Mouse (Mus musculus) embryonic facial prominence, embryonic 12.5 days (tissue): ENCODE results near the gene R3hdm4. TPM values are rescaled to one million over a fixed set of nuclear protein-coding genes. Genes with fewer than 3 reads are reported as not detected.
"Not testable (repeated sequence)": the region's sequence is repeated elsewhere in the genome, so short reads cannot be mapped to it uniquely, and the experiment has no call there.

Source experiments
- ATAC-seq: fragments of 200-750 bp; cut with Nextera tagmentation; 2 replicates; pipeline ENCODE4 v1.8.0; 2017; ENCODE audit not compliant: insufficient number of reproducible peaks, insufficient read depth, low FRiP score, low TSS enrichment
- H3K27ac ChIP-seq: fragments of 300-500 bp; sonication (generic); 2 replicates; pipeline ENCODE4 v1.5.1; 2016; ENCODE audit warnings: mild to moderate bottlenecking
- H3K27me3 ChIP-seq: fragments of 300-500 bp; sonication (generic); 2 replicates; pipeline ENCODE4 v1.6.1; 2016; ENCODE audit warnings: mild to moderate bottlenecking, moderate library complexity
- H3K36me3 ChIP-seq: fragments of 300-500 bp; sonication (generic); 2 replicates; pipeline ENCODE4 v1.6.1; 2016; ENCODE audit warnings: mild to moderate bottlenecking
- H3K4me1 ChIP-seq: fragments of 300-500 bp; sonication (generic); 2 replicates; pipeline ENCODE4 v1.6.1; 2016
- H3K4me2 ChIP-seq: fragments of 300-500 bp; sonication (generic); replicated peaks from 2 replicates; pipeline ENCODE4 v1.6.1; 2016; ENCODE audit warnings: mild to moderate bottlenecking, moderate library complexity
- H3K4me3 ChIP-seq: fragments of 300-500 bp; sonication (generic); 2 replicates; pipeline ENCODE4 v1.5.1; 2016; ENCODE audit warnings: mild to moderate bottlenecking
- H3K9ac ChIP-seq: fragments of 300-500 bp; sonication (generic); 2 replicates; pipeline ENCODE4 v1.6.1; 2016; ENCODE audit warnings: mild to moderate bottlenecking, moderate library complexity
- H3K9me3 ChIP-seq: fragments of 300-500 bp; sonication (generic); 2 replicates; pipeline ENCODE4 v1.6.1; 2016; ENCODE audit warnings: mild to moderate bottlenecking, moderate library complexity
- WGBS: fragments of 180-500 bp; shearing (Covaris S2); methylation state at CpG from one replicate; pipeline ENCODE4 v1.1.7; 2016; 5-methylcytosine and 5-hydroxymethylcytosine counted together
- polyA plus RNA-seq: library from polyadenylated mRNA; unstranded; fragments of >200 nt; fragmentation: Nextera tagmentation; extraction: Ambion mirVana; gene quantifications from 2 replicates; pipeline ENCODE4 v1.2.1, GENCODE M21; 2016

The R3hdm4 gene
- polyA plus RNA-seq, 1 experiment from 2014 or later: 166 TPM

GRCm38 (mm10) chr10:79890670-79891069 is 30.3 kb downstream of the R3hdm4 start, which contains the start of gene Cfd:
TSS of gene Cfd (plus strand) at chr10:79890853.
- 47% methylated on average over 5 of the region's 5 CpGs for WGBS
- Histone ChIP-seq H3K4me1 (no peaks in the 10 kb centered on the region), H3K4me3 (no peak within 1 kb of the TSS), H3K36me3 (peaks cover 17% of the 10 kb centered on the region), H3K27me3 (no peaks in the 10 kb centered on the region), H3K4me2 (no peak within 1 kb of the TSS), H3K9ac (peak within 1 kb of the TSS; percentile 27), H3K27ac (no peak within 1 kb of the TSS), H3K9me3 (no peaks in the 10 kb centered on the region)
- no peak for ATAC-seq

GRCm38 (mm10) chr10:79889386-79889785 is 31.6 kb downstream of the R3hdm4 start:
- Histone ChIP-seq H3K36me3 (peaks cover 7% of the 10 kb centered on the region; the same call in 1 of the 2 replicates), H3K27ac (no peak overlapping the region), H3K9me3 (no peaks in the 10 kb centered on the region), H3K27me3 (no peaks in the 10 kb centered on the region), H3K4me3 (no peak overlapping the region), H3K4me1 (no peaks in the 10 kb centered on the region), H3K4me2 (no peak overlapping the region), H3K9ac (no peak overlapping the region)
- WGBS: 78% methylated on average over 2 of the region's 2 CpGs
- no peak for ATAC-seq

- Histone ChIP-seq H3K4me3 (no peak overlapping the region), H3K9me3 (no peaks in the 10 kb centered on the region), H3K27me3 (peaks cover 8% of the 10 kb centered on the region), H3K9ac (no peak overlapping the region), H3K4me2 (no peak overlapping the region), H3K36me3 (no peaks in the 10 kb centered on the region), H3K27ac (no peak overlapping the region), H3K4me1 (peaks cover 11% of the 10 kb centered on the region)
- no peak for ATAC-seq
- WGBS: 75% methylated on average over 8 of the region's 8 CpGs
Observed at GRCm38 (mm10) chr10:79886611-79887010, 34.4 kb downstream of the R3hdm4 start.

- WGBS: 79% methylated on average over 6 of the region's 6 CpGs
- H3K9ac ChIP-seq: no peak within 1 kb of the TSS
- H3K4me2 ChIP-seq: no peak within 1 kb of the TSS
- H3K27me3 ChIP-seq: peaks cover 9% of the 10 kb centered on the region
- H3K9me3 ChIP-seq: no peaks in the 10 kb centered on the region
- ATAC-seq: no peak
- no peak within 1 kb of the TSS for H3K27ac ChIP-seq
- no peaks in the 10 kb centered on the region for H3K36me3 ChIP-seq
- H3K4me3 ChIP-seq: no peak within 1 kb of the TSS
- H3K4me1 ChIP-seq: peaks cover 11% of the 10 kb centered on the region
Observed at GRCm38 (mm10) chr10:79886054-79886453, 35.0 kb downstream of the R3hdm4 start, which contains the start of gene Elane. TSS of gene Elane (plus strand) at chr10:79886247.

- peaks cover 11% of the 10 kb centered on the region for H3K4me1 ChIP-seq
- 81% methylated on average over 3 of the region's 3 CpGs for WGBS
- not testable (repeated sequence) for H3K9ac ChIP-seq, H3K36me3 ChIP-seq, ATAC-seq, H3K27ac ChIP-seq, H3K9me3 ChIP-seq, H3K4me3 ChIP-seq, H3K4me2 ChIP-seq
- peaks cover 13% of the 10 kb centered on the region for H3K27me3 ChIP-seq
Observed at GRCm38 (mm10) chr10:79884938-79885337, 36.1 kb downstream of the R3hdm4 start.

- no peak for ATAC-seq
- peaks cover 13% of the 10 kb centered on the region for H3K27me3 ChIP-seq
Observed at GRCm38 (mm10) chr10:79884446-79884845, 36.6 kb downstream of the R3hdm4 start.

GRCm38 (mm10) chr10:79883297-79884084 is 37.5 kb downstream of the R3hdm4 start:
- H3K9me3 ChIP-seq: no peaks in the 10 kb centered on the region
- H3K27ac ChIP-seq: no peak overlapping the region
- peaks cover 13% of the 10 kb centered on the region for H3K4me1 ChIP-seq
- H3K27me3 ChIP-seq: peaks cover 13% of the 10 kb centered on the region
- ATAC-seq: no peak
- no peaks in the 10 kb centered on the region for H3K36me3 ChIP-seq
- no peak overlapping the region; the same call in 1 of the 2 replicates for H3K4me2 ChIP-seq
- H3K4me3 ChIP-seq: no peak overlapping the region
- peak overlapping the region; percentile 29; the same call in 1 of the 2 replicates for H3K9ac ChIP-seq
- WGBS: 12% methylated on average over 22 of the region's 22 CpGs

More at GRCm38 (mm10) chr10:79884446-79884845, 36.6 kb downstream of the R3hdm4 start:
- no peak overlapping the region for H3K4me2 ChIP-seq
- no peaks in the 10 kb centered on the region for H3K36me3 ChIP-seq
- no peak overlapping the region for H3K4me3 ChIP-seq
- no peak overlapping the region for H3K27ac ChIP-seq
- H3K9ac ChIP-seq: no peak overlapping the region
- peaks cover 13% of the 10 kb centered on the region for H3K4me1 ChIP-seq
- WGBS: 70% methylated on average over 4 of the region's 4 CpGs
- no peaks in the 10 kb centered on the region for H3K9me3 ChIP-seq

GRCm38 (mm10) chr10:79881981-79882380 is 39.0 kb downstream of the R3hdm4 start:
- Histone ChIP-seq H3K4me2 (peak overlapping the region; percentile 47), H3K4me1 (peaks cover 13% of the 10 kb centered on the region), H3K27me3 (peaks cover 13% of the 10 kb centered on the region), H3K36me3 (no peaks in the 10 kb centered on the region), H3K4me3 (peak overlapping the region; percentile 16), H3K9me3 (no peaks in the 10 kb centered on the region), H3K9ac (no peak overlapping the region; the same call in 1 of the 2 replicates), H3K27ac (no peak overlapping the region)
- 7% methylated on average over 22 of the region's 22 CpGs for WGBS
- no peak for ATAC-seq

GRCm38 (mm10) chr10:79880721-79881120 is 40.3 kb downstream of the R3hdm4 start:
- no peak overlapping the region for H3K4me2 ChIP-seq
- no peak overlapping the region for H3K4me3 ChIP-seq
- peaks cover 13% of the 10 kb centered on the region for H3K4me1 ChIP-seq
- no peak for ATAC-seq
- H3K27me3 ChIP-seq: peaks cover 13% of the 10 kb centered on the region
- H3K36me3 ChIP-seq: no peaks in the 10 kb centered on the region
- H3K9ac ChIP-seq: no peak overlapping the region
- H3K27ac ChIP-seq: no peak overlapping the region
- H3K9me3 ChIP-seq: no peaks in the 10 kb centered on the region
- 17% methylated on average over 9 of the region's 9 CpGs for WGBS

GRCm38 (mm10) chr10:79879527-79879926 is 41.5 kb downstream of the R3hdm4 start:
- peaks cover 18% of the 10 kb centered on the region for H3K4me1 ChIP-seq
- H3K9me3 ChIP-seq: no peaks in the 10 kb centered on the region
- ATAC-seq: no peak
- no peak overlapping the region for H3K4me3 ChIP-seq
- H3K9ac ChIP-seq: no peak overlapping the region
- H3K27me3 ChIP-seq: peaks cover 13% of the 10 kb centered on the region
- H3K4me2 ChIP-seq: no peak overlapping the region
- H3K27ac ChIP-seq: no peak overlapping the region
- 56% methylated on average over 3 of the region's 3 CpGs for WGBS
- no peaks in the 10 kb centered on the region for H3K36me3 ChIP-seq

- H3K4me1 ChIP-seq: peaks cover 23% of the 10 kb centered on the region
- H3K9ac ChIP-seq: no peak overlapping the region
- H3K9me3 ChIP-seq: no peaks in the 10 kb centered on the region
- ATAC-seq: no peak
- no peaks in the 10 kb centered on the region for H3K36me3 ChIP-seq
- 50% methylated on average over 12 of the region's 12 CpGs for WGBS
- H3K27ac ChIP-seq: no peak overlapping the region
- no peak overlapping the region for H3K4me2 ChIP-seq
- no peak overlapping the region for H3K4me3 ChIP-seq
- H3K27me3 ChIP-seq: peaks cover 6% of the 10 kb centered on the region; the same call in 1 of the 2 replicates
Observed at GRCm38 (mm10) chr10:79877757-79878156, 43.3 kb downstream of the R3hdm4 start.

- H3K36me3 ChIP-seq: no peaks in the 10 kb centered on the region
- 58% methylated on average over 1 of the region's 1 CpGs for WGBS
- H3K9me3 ChIP-seq: no peaks in the 10 kb centered on the region
- ATAC-seq: no peak
- no peak overlapping the region for H3K4me2 ChIP-seq
- peaks cover 24% of the 10 kb centered on the region for H3K4me1 ChIP-seq
- H3K27ac ChIP-seq: no peak overlapping the region
- peaks cover 6% of the 10 kb centered on the region; the same call in 1 of the 2 replicates for H3K27me3 ChIP-seq
- no peak overlapping the region for H3K4me3 ChIP-seq
- H3K9ac ChIP-seq: no peak overlapping the region
Observed at GRCm38 (mm10) chr10:79877174-79877573, 43.8 kb downstream of the R3hdm4 start.
